Mouse (Mus musculus): ENCODE results near the gene Mmp17. TPM values are rescaled to one million over a fixed set of nuclear protein-coding genes. Genes with fewer than 3 reads are reported as not detected.
"Not testable (repeated sequence)": the region's sequence is repeated elsewhere in the genome, so short reads cannot be mapped to it uniquely, and the experiment has no call there.

Mmp17 gene
- polyA plus RNA-seq, 1 experiment = 5.5 TPM

DNA sequence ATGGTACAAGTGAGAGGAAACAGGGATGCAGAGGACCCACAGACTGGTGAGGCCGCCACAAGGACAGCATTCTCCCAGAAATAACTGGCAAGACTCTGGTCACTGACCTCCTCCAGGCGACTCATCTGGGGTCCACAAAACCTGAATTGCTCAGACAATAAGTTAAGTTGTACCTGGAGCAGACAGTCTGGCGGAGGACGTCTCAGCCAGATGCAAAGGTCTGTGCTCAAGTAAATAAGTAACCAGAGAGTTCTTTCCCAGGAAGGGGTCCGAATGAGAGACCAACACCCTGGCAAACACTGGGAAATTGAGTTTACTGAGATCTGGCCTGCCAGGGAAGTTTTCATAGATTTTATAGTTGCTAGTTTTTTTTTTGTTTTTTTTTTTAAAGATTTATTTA is 37.4 kb downstream of the Mmp17 start:
- TF ChIP-seq CTCF (IDR thresholded peaks at IDR 0.05; ENCODE audit: borderline replicate concordance, insufficient read depth, low read length) = no peak
- TF ChIP-seq POLR2A (IDR thresholded peaks at IDR 0.05; ENCODE audit: low read depth, low read length) = no peak
- Histone ChIP-seq H3K27ac (ENCODE audit: insufficient read depth, low read length) (no peak overlapping the region), H3K4me3 (ENCODE audit: insufficient read depth, low read length) (no peak overlapping the region), H3K4me1 (ENCODE audit: control insufficient read depth, insufficient read depth, low read length) (no peaks in the 10 kb centered on the region)

DNA sequence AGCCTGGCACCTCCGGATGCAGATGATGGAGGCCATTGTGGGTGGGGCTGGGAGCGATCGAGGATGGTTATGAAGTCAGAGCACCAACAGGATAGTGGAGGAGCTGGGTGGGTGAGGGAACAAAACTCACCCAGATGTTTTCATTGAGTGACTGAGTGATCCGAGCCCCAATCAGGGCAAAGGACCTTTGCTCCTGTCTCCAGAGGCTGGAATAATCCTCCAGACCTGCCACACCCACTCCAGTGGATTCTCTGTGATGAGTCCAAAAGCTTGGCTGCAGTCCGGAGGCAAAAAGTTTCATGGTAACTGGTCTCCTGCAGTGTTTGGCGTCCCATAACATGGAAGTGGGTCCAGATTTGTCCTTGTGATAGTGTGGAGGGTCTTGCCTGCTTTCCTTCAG is 42.1 kb downstream of the Mmp17 start:
- H3K27ac ChIP-seq (ENCODE audit: insufficient read depth, low read length) = no peak overlapping the region
- no peak overlapping the region for H3K4me3 ChIP-seq (ENCODE audit: insufficient read depth, low read length)
- no peaks in the 10 kb centered on the region for H3K4me1 ChIP-seq (ENCODE audit: control insufficient read depth, insufficient read depth, low read length)
- TF ChIP-seq POLR2A (IDR thresholded peaks at IDR 0.05; ENCODE audit: low read depth, low read length) (no peak), CTCF (IDR thresholded peaks at IDR 0.05; ENCODE audit: borderline replicate concordance, insufficient read depth, low read length) (no peak)

DNA sequence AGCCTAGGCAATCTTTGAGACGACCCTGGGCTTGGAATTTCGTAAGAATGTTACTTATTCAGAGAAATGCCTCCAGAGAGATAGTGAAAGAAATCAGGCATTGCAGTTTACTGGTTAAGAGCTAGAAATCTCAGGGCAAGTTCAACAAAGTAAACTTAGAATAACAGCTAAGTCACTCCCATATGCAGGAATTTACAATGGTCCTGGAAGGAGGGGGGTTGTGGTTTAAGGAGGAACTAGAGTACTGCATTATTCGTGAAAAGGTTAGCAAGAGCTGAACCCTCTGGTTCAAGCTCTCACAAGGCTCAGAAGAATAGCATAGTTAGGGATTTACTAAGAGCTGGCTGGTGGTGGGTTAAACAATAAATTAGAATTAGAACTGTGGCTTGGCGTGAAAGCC is 42.6 kb downstream of the Mmp17 start:
- not testable (repeated sequence) for H3K27ac ChIP-seq (ENCODE audit: insufficient read depth, low read length); H3K4me1 ChIP-seq (ENCODE audit: control insufficient read depth, insufficient read depth, low read length); H3K4me3 ChIP-seq (ENCODE audit: insufficient read depth, low read length)

DNA sequence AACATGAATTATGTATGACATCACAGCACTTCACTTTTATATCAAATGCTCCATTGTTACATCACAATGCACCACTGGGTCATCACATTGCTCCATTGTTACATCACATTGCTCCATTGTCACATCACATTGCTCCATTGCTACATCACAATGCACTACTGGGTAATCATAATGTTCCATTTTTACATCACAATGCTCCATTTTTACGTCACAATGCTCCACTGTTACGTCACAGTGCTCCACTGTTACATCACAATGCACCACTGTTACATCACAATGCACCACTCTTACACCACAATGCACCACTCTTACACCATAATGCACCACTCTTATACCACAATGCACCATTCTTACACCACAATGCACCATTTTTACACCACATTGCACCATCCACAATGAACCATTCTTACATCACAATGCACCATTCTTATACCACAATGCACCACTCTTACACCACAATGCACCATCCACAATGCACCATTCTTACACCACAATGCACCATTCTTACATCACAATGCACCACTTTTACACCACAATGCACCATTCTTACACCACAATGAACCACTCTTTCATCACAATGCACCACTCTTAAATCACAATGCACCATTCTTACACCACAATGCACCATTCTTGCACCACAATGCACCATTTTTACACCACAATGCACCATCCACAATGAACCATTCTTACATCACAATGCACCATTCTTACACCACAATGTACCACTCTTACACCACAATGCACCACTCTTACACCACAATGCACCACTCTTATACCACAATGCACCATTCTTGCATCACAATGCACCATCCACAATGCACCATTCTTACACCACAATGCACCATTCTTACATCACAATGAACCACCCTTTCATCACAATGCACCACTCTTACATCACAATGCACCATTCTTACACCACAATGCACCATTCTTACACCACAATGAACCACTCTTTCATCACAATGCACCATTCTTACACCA is 48.6 kb downstream of the Mmp17 start:
- H3K4me3 ChIP-seq (ENCODE audit: insufficient read depth, low read length); H3K27ac ChIP-seq (ENCODE audit: insufficient read depth, low read length); H3K4me1 ChIP-seq (ENCODE audit: control insufficient read depth, insufficient read depth, low read length): not testable (repeated sequence)

DNA sequence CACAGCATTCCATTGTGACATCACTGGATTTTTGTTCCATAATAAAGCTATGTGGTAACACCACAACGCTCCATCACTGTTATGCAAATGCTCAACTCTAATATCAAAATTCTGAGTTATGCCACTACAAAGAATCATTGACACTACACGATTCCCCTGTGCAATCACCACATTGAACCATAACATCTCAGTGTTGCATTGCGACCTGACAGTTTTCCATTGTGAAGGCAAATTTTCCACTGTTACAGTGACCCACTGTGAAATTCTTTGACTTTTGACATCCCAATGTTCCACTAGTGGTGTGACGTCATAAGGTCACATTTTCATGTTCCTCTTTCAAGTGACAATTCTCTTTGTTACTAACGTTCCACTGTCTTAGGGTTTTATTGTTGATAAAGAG is 66.9 kb downstream of the Mmp17 start:
- Histone ChIP-seq H3K27ac (ENCODE audit: insufficient read depth, low read length) (no peak overlapping the region), H3K4me1 (ENCODE audit: control insufficient read depth, insufficient read depth, low read length) (no peaks in the 10 kb centered on the region), H3K4me3 (ENCODE audit: insufficient read depth, low read length) (no peak overlapping the region)
- TF ChIP-seq CTCF (IDR thresholded peaks at IDR 0.05; ENCODE audit: borderline replicate concordance, insufficient read depth, low read length) = no peak
- no peak for TF ChIP-seq POLR2A (IDR thresholded peaks at IDR 0.05; ENCODE audit: low read depth, low read length)

DNA sequence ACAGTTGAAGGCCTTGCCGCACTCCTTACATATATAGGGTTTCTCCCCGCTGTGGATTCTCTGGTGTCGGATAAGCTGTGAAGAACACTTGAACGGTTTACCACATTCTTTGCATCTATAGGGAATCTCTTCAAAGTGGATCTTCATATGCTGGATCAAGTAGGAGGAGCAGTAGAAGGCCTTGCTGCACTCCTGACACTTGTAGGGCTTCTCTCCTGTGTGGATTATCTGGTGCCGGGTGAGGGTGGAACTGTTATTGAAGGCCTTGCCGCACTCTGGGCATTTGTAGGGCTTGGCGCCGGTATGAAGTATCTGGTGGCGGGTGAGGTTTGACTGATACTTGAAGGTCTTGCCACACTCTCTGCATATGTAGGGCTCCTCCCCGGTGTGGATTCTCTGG is 73.0 kb downstream of the Mmp17 start:
- H3K4me3 ChIP-seq (ENCODE audit: insufficient read depth, low read length) = no peak overlapping the region
- TF ChIP-seq CTCF (IDR thresholded peaks at IDR 0.05; ENCODE audit: borderline replicate concordance, insufficient read depth, low read length) = no peak
- no peak for TF ChIP-seq POLR2A (IDR thresholded peaks at IDR 0.05; ENCODE audit: low read depth, low read length)
- H3K27ac ChIP-seq (ENCODE audit: insufficient read depth, low read length) = no peak overlapping the region
- H3K4me1 ChIP-seq (ENCODE audit: control insufficient read depth, insufficient read depth, low read length) = no peaks in the 10 kb centered on the region

DNA sequence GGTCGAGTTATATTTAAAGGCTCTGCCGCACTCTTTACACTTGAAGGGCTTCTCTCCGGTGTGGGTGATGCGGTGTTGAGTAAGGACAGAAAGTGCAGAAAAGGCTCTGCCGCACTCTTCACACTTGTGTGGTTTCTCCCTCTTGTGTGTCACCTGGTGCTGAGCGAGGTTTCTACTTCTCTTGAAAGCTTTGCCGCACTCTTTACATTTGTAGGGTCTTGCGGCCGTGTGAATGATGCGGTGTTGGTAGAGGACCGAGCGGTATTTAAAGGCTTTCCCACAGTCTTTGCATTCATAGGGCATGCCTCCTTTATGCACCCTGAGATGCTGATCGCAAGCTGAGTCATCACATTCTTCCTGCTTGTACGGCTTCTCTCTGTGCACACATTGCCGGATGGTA is 74.0 kb downstream of the Mmp17 start:
- TF ChIP-seq POLR2A (IDR thresholded peaks at IDR 0.05; ENCODE audit: low read depth, low read length) (no peak), CTCF (IDR thresholded peaks at IDR 0.05; ENCODE audit: borderline replicate concordance, insufficient read depth, low read length) (no peak)
- H3K4me1 ChIP-seq (ENCODE audit: control insufficient read depth, insufficient read depth, low read length) = no peaks in the 10 kb centered on the region
- H3K27ac ChIP-seq (ENCODE audit: insufficient read depth, low read length) = no peak overlapping the region
- no peak overlapping the region for H3K4me3 ChIP-seq (ENCODE audit: insufficient read depth, low read length)

Other genes starting within 250 kb of the Mmp17 start
- gene Sfswap, start 82.9 kb upstream of the Mmp17 start, polyA plus RNA-seq (2011; ENCODE audit: insufficient read length, low read depth, missing spikeins) = 65.4 and 76.7 TPM in 2 replicates
- gene Zfp11, start 85.9 kb downstream of the Mmp17 start, polyA plus RNA-seq (2011; ENCODE audit: insufficient read length, low read depth, missing spikeins) = 3.9 and 5.3 TPM in 2 replicates
- gene Sept14, start 124.3 kb downstream of the Mmp17 start, polyA plus RNA-seq (2011; ENCODE audit: insufficient read length, low read depth, missing spikeins) = not detected in 2 replicates
- 88.2 and 95.1 TPM in 2 replicates for gene Mrps17, start 131.3 kb downstream of the Mmp17 start, polyA plus RNA-seq (2011; ENCODE audit: insufficient read length, low read depth, missing spikeins)
- gene Nipsnap2, start 140.9 kb downstream of the Mmp17 start, polyA plus RNA-seq (2011; ENCODE audit: insufficient read length, low read depth, missing spikeins) = 59.7 and 61.6 TPM in 2 replicates
- gene Psph, start 203.3 kb downstream of the Mmp17 start, polyA plus RNA-seq (2011; ENCODE audit: insufficient read length, low read depth, missing spikeins) = 45.5 and 50.0 TPM in 2 replicates

Measured in embryonic fibroblast, embryonic 13.5 days (primary cell).